25 mouse cellular contexts compared by ENCODE assay signal in the genomic region with DNA sequence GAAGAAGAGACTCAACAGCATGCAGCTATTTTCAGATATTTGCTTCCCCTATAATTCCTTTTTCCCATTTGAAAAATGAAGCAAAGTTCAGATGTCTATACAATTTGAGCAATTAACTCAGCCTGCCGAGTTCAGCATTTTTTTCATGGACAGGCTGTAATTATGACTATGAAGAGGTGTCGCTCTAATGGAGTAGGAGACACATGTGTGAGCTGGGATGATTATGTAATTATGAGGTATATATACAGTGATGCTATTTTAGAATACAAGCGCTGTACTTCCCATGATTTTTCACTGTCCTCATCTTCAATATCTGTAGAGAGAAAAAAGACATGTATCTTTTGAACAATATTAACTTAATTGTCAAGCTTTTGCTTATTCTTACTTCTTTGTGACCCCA. TPM values are rescaled to one million over a fixed set of nuclear protein-coding genes. Genes with fewer than 3 reads are reported as not detected.
"Had no signal": no experiment of that assay in that cellular context is flagged by ENCODE, and none has a peak within 500 bp of the region (broad histone marks: within the 10 kb centered on the region; RNA-seq: fewer than 3 reads in every experiment).

No protein-coding gene starts in this region.

- H3K9me3 ChIP-seq: limb, embryonic 10.5 days; limb, embryonic 13.5 days; liver, embryonic 12.5 days; liver, embryonic 15.5 days; lung, embryonic 15.5 days; stomach, embryonic 15.5 days had no signal

- ATAC-seq: liver, embryonic 12.5 days had no signal

- DNase-seq: kidney, adult 9 months; kidney, postnatal 14 days; kidney, postnatal 4 days; liver; lung, adult 18-20 months; lung, postnatal 14 days; lung, postnatal 4 days; midbrain, embryonic 14.5 days; right cerebral cortex, postnatal 14 days; spleen, adult 18-20 months; thymus, adult 2 months; thymus, postnatal 14 days; thymus, postnatal 4 days had no signal

- H3K27me3 ChIP-seq: limb, embryonic 13.5 days; liver, embryonic 12.5 days; liver, embryonic 15.5 days; lung, embryonic 15.5 days; stomach, embryonic 15.5 days had no signal

- H3K36me3 ChIP-seq: limb, embryonic 10.5 days; limb, embryonic 13.5 days; liver, embryonic 12.5 days; liver, embryonic 15.5 days; lung, embryonic 15.5 days; stomach, embryonic 15.5 days had no signal

- H3K9ac ChIP-seq: limb, embryonic 13.5 days; liver, embryonic 12.5 days; liver, embryonic 15.5 days; lung, embryonic 15.5 days; stomach, embryonic 15.5 days had no signal

- H3K4me2 ChIP-seq: limb, embryonic 13.5 days; liver, embryonic 12.5 days; liver, embryonic 15.5 days; lung, embryonic 15.5 days; midbrain, embryonic 11.5 days; stomach, embryonic 15.5 days had no signal

- H3K27ac ChIP-seq: limb, embryonic 10.5 days; limb, embryonic 13.5 days; liver, embryonic 12.5 days; liver, embryonic 15.5 days; lung, embryonic 15.5 days; stomach, embryonic 15.5 days had no signal

- H3K4me3 ChIP-seq: limb, embryonic 10.5 days; limb, embryonic 13.5 days; liver, embryonic 12.5 days; liver, embryonic 15.5 days; lung, embryonic 15.5 days; stomach, embryonic 15.5 days had no signal

- H3K4me1 ChIP-seq: limb, embryonic 10.5 days; limb, embryonic 13.5 days; liver, embryonic 12.5 days; liver, embryonic 15.5 days; lung, embryonic 15.5 days; stomach, embryonic 15.5 days had no signal

RNA-seq across cellular contexts. Expression of gene Gm11487, which starts 21.0 kb away (rescaled TPM):
- polyA plus RNA-seq: kidney, embryonic 16.5 days; limb, embryonic 10.5 days; limb, embryonic 13.5 days; liver, embryonic 12.5 days; liver, embryonic 15.5 days; lung, embryonic 15.5 days; midbrain, embryonic 11.5 days; midbrain, embryonic 14.5 days; midbrain, postnatal 0 days; neural tube, embryonic 11.5 days; neural tube, embryonic 14.5 days; stomach, embryonic 15.5 days; testis, adult 2 months; thymus, adult 2 months had no signal
